Comparison of ENCODE assay signal across 11 mouse cellular contexts in genomic region chr13:48290427-48290826, GRCm38 (mm10). TPM values are rescaled to one million over a fixed set of nuclear protein-coding genes. Genes with fewer than 3 reads are reported as not detected.
DNase-seq lines count a peak whose midpoint lies in the region; ATAC-seq lines count a peak whose summit lies in the region.
"Had no signal": no experiment of that assay in that cellular context is flagged by ENCODE, and none has a peak within 500 bp of the region (broad histone marks: within the 10 kb centered on the region; RNA-seq: fewer than 3 reads in every experiment).

No protein-coding gene starts in this region.

- no peak for ATAC-seq in heart, embryonic 16.5 days (replicated peaks; ENCODE audit: extremely low read depth, insufficient read depth, low FRiP score)
- peak; percentile 36; the same call in 1 of the 2 replicates for ATAC-seq in forebrain, embryonic 11.5 days (replicated peaks; ENCODE audit: low FRiP score)
- peak; percentile 80 for ATAC-seq in hindbrain, embryonic 15.5 days (ENCODE audit: low FRiP score, low read depth)
- peak; percentile 45 for ATAC-seq in neural tube, embryonic 11.5 days (ENCODE audit: insufficient read depth, low FRiP score, low TSS enrichment)
- no peak for ATAC-seq in erythroid progenitor cell, adult 5-6 weeks (replicated peaks; ENCODE audit: low FRiP score, poor library complexity, severe bottlenecking)
- no peak for ATAC-seq in activated CD4-positive, CD25-positive, alpha-beta regulatory T cell, adult 4 months

- no peaks in the 10 kb centered on the region for H3K36me3 ChIP-seq in heart, embryonic 16.5 days (ENCODE audit: control insufficient read depth, insufficient read depth)
- H3K36me3 ChIP-seq in forebrain, embryonic 11.5 days (ENCODE audit: control insufficient read depth, insufficient read depth, low read length) = no peaks in the 10 kb centered on the region
- no peaks in the 10 kb centered on the region for H3K36me3 ChIP-seq in hindbrain, embryonic 15.5 days
- no peaks in the 10 kb centered on the region for H3K36me3 ChIP-seq in neural tube, embryonic 11.5 days (ENCODE audit: control insufficient read depth, insufficient read depth, low read length)

- no peak overlapping the region for H3K9ac ChIP-seq in heart, embryonic 16.5 days (ENCODE audit: low read length)
- no peak overlapping the region for H3K9ac ChIP-seq in forebrain, embryonic 11.5 days (ENCODE audit: low read length)
- H3K9ac ChIP-seq in hindbrain, embryonic 15.5 days = peak overlapping the region; percentile 17; the same call in 1 of the 2 replicates
- no peak overlapping the region for H3K9ac ChIP-seq in neural tube, embryonic 11.5 days (ENCODE audit: low read length)

- DNase-seq in heart, postnatal 36 days = no peak
- DNase-seq in forebrain, embryonic 11.5 days (ENCODE audit: low spot score) = no peak
- DNase-seq in neural tube, embryonic 11.5 days (ENCODE audit: low spot score) = peak; percentile 46
- DNase-seq in spleen, adult 12 weeks (ENCODE audit: low spot score) = no peak
- DNase-seq: adrenal gland, postnatal 10 days; heart, adult 18-20 months; kidney, postnatal 25 days had no signal

- WGBS in heart, embryonic 16.5 days = 31% methylated on average over 13 of the region's 13 CpGs
- WGBS in forebrain, embryonic 11.5 days = 50% methylated on average over 13 of the region's 13 CpGs
- WGBS in hindbrain, embryonic 15.5 days = 24% methylated on average over 13 of the region's 13 CpGs
- WGBS in neural tube, embryonic 11.5 days = 54% methylated on average over 13 of the region's 13 CpGs

- no peaks in the 10 kb centered on the region; the same call in 1 of the 2 replicates for H3K4me1 ChIP-seq in heart, embryonic 16.5 days (ENCODE audit: control insufficient read depth, insufficient read depth, low read length)
- 0 out of 2 replicates have a peak, but pooled peaks cover 2% of the 10 kb centered on the region for H3K4me1 ChIP-seq in forebrain, embryonic 11.5 days (replicated peaks; ENCODE audit: control insufficient read depth, insufficient read depth, low read length)
- H3K4me1 ChIP-seq in hindbrain, embryonic 15.5 days (replicated peaks) = peaks cover 34% of the 10 kb centered on the region
- 0 out of 2 replicates have a peak, but pooled peaks cover 3% of the 10 kb centered on the region for H3K4me1 ChIP-seq in neural tube, embryonic 11.5 days (ENCODE audit: control insufficient read depth, insufficient read depth, low read length)

- peak overlapping the region; percentile 26; the same call in 1 of the 2 replicates for H3K4me2 ChIP-seq in heart, embryonic 16.5 days (ENCODE audit: low read depth, low read length)
- no peak overlapping the region for H3K4me2 ChIP-seq in forebrain, embryonic 11.5 days (ENCODE audit: low read depth, low read length, severe bottlenecking)
- H3K4me2 ChIP-seq in hindbrain, embryonic 15.5 days = peak overlapping the region; percentile 40
- H3K4me2 ChIP-seq in neural tube, embryonic 11.5 days (ENCODE audit: low read depth) = no peak overlapping the region

- no peak overlapping the region for H3K27ac ChIP-seq in heart, embryonic 16.5 days (ENCODE audit: low read length)
- H3K27ac ChIP-seq in forebrain, embryonic 11.5 days (ENCODE audit: low read depth, low read length) = peak overlapping the region; percentile 51; the same call in 1 of the 2 replicates
- peak overlapping the region; percentile 74 for H3K27ac ChIP-seq in hindbrain, embryonic 15.5 days (replicated peaks)
- H3K27ac ChIP-seq in neural tube, embryonic 11.5 days (ENCODE audit: low read depth, low read length) = peak overlapping the region; percentile 51; the same call in 1 of the 2 replicates

- intact Hi-C loops in heart, postnatal 36 days (cut with DNase I) = no loop called here

- no peaks in the 10 kb centered on the region for H3K9me3 ChIP-seq in heart, embryonic 16.5 days (replicated peaks; ENCODE audit: control insufficient read depth, low read length)
- no peaks in the 10 kb centered on the region for H3K9me3 ChIP-seq in forebrain, embryonic 11.5 days (ENCODE audit: control insufficient read depth, low read length)
- H3K9me3 ChIP-seq in hindbrain, embryonic 15.5 days = no peaks in the 10 kb centered on the region
- no peaks in the 10 kb centered on the region for H3K9me3 ChIP-seq in neural tube, embryonic 11.5 days (ENCODE audit: control insufficient read depth, low read length)

- H3K4me3 ChIP-seq in heart, embryonic 16.5 days (ENCODE audit: low read length) = no peak overlapping the region
- no peak overlapping the region for H3K4me3 ChIP-seq in forebrain, embryonic 11.5 days (ENCODE audit: low read depth, low read length)
- H3K4me3 ChIP-seq in hindbrain, embryonic 15.5 days = no peak overlapping the region
- H3K4me3 ChIP-seq in neural tube, embryonic 11.5 days (ENCODE audit: low read depth, low read length) = no peak overlapping the region

- H3K27me3 ChIP-seq in heart, embryonic 16.5 days (ENCODE audit: control insufficient read depth, insufficient read depth, low read length) = peaks cover 3% of the 10 kb centered on the region; the same call in 1 of the 2 replicates
- no peaks in the 10 kb centered on the region for H3K27me3 ChIP-seq in forebrain, embryonic 11.5 days (ENCODE audit: control insufficient read depth, insufficient read depth, low read length)
- H3K27me3 ChIP-seq in hindbrain, embryonic 15.5 days = no peaks in the 10 kb centered on the region
- H3K27me3 ChIP-seq in neural tube, embryonic 11.5 days (ENCODE audit: control insufficient read depth, insufficient read depth, low read length) = no peaks in the 10 kb centered on the region

RNA-seq across cellular contexts. Expression of gene Id4, which starts 29.4 kb away (rescaled TPM):
- 1.7 and 2.5 TPM in 2 replicates for polyA plus RNA-seq in heart, embryonic 16.5 days (2015; fragmentation: Nextera tagmentation; extraction: Ambion mirVana)
- 1 to 10 TPM in 1 of 2 experiments, under 1 TPM in 1; 0.98 to 1.6 TPM for total RNA-seq in heart, postnatal 36 days (2021)
- polyA plus RNA-seq in forebrain, embryonic 11.5 days (2014; fragmentation: Nextera tagmentation; extraction: Ambion mirVana) = 182 and 187 TPM in 2 replicates
- 96.6 and 119 TPM in 2 replicates for polyA plus RNA-seq in hindbrain, embryonic 15.5 days (2015; fragmentation: Nextera tagmentation; extraction: Ambion mirVana)
- 49.5 and 52.5 TPM in 2 replicates for polyA plus RNA-seq in neural tube, embryonic 11.5 days (2014; fragmentation: Nextera tagmentation; extraction: Ambion mirVana)
- 0.72 and 1.7 TPM in 2 replicates for total RNA-seq in erythroid progenitor cell, adult 5-6 weeks (2015; ENCODE audit: low replicate concordance)
- total RNA-seq in erythroid progenitor cell, adult 5-6 weeks (2017; ENCODE audit: low replicate concordance) = not detected in 2 replicates
- polyA plus RNA-seq in activated CD4-positive, CD25-positive, alpha-beta regulatory T cell, adult 4 months (2017; shearing (Covaris generic)) = not detected

Comparison
In these comparisons a context has a peak if more than half of its experiments do, and no peak if none do; other contexts are left out.
1. ATAC-seq: peak in forebrain, embryonic 11.5 days (single experiment), hindbrain, embryonic 15.5 days (single experiment) and neural tube, embryonic 11.5 days (single experiment); none in heart, embryonic 16.5 days (single experiment), erythroid progenitor cell, adult 5-6 weeks (single experiment) and activated CD4-positive, CD25-positive, alpha-beta regulatory T cell, adult 4 months (single experiment).
2. H3K4me2 ChIP-seq: peak in heart, embryonic 16.5 days (single experiment) and hindbrain, embryonic 15.5 days (single experiment); none in forebrain, embryonic 11.5 days (single experiment) and neural tube, embryonic 11.5 days (single experiment).
3. RNA of gene Id4, which starts 29.4 kb away (polyA plus RNA-seq): 182 to 187 TPM in forebrain, embryonic 11.5 days, 96.6 to 119 TPM in hindbrain, embryonic 15.5 days and 49.5 to 52.5 TPM in neural tube, embryonic 11.5 days; 1.7 to 2.5 TPM in heart, embryonic 16.5 days and not detected in activated CD4-positive, CD25-positive, alpha-beta regulatory T cell, adult 4 months; every median in the first group is over 10 times any median in the second.